Mouse (Mus musculus) kidney, adult 2 months (tissue): Measurements from ENCODE around the gene Cand2.

Experiments
- CTCF ChIP-seq: fragments of 200-500 bp; conservative IDR thresholded peaks from 2 replicates; pipeline ENCODE4 v1.5.1; 2011; ENCODE audit warnings: low read depth, mild to moderate bottlenecking, control low read depth, low read length, moderate library complexity, mixed read lengths; ENCODE audit not compliant: insufficient read depth, insufficient read length
- POLR2A ChIP-seq: fragments of 200-500 bp; IDR thresholded peaks from one replicate; pipeline ENCODE4 v1.6.1; 2011; ENCODE audit warnings: low read depth, low read length, control low read depth

- TF ChIP-seq CTCF (no peak), POLR2A (no peak)
Measured at GRCm38 (mm10) chr6:115743569-115743968, 30.8 kb upstream of the Cand2 start.
